Mouse (Mus musculus): ENCODE measurements at regions not wholly inside any gene's neighbourhood (a gene's known extent, or its start where the extent isn't known, plus 50 kb on each side); places are given as distances from the start of the nearest gene placed in this dataset.

- DNase-seq (ENCODE audit: inconsistent ontology term), result no peak
Measured at GRCm38 (mm10) chr8:6583337-6584096, 1478.4 kb upstream of the Slc10a2 start.

GRCm38 (mm10) chr8:6582732-6583131 lies 1477.6 kb upstream of the Slc10a2 start:
- DNase-seq (ENCODE audit: inconsistent ontology term), result peak; percentile 47

GRCm38 (mm10) chr8:6577868-6578634 lies 1472.9 kb upstream of the Slc10a2 start:
- DNase-seq (ENCODE audit: inconsistent ontology term), result no peak

GRCm38 (mm10) chr8:6575241-6575640 lies 1470.1 kb upstream of the Slc10a2 start:
- peak; percentile 54 for DNase-seq (ENCODE audit: inconsistent ontology term)

GRCm38 (mm10) chr8:6573492-6573891 lies 1468.3 kb upstream of the Slc10a2 start:
- no peak for DNase-seq (ENCODE audit: inconsistent ontology term)

- DNase-seq (ENCODE audit: inconsistent ontology term), result peak; percentile 88
Measured at GRCm38 (mm10) chr8:6572066-6572665, 1467.0 kb upstream of the Slc10a2 start.

- DNase-seq (ENCODE audit: inconsistent ontology term), result no peak
Measured at GRCm38 (mm10) chr8:6550965-6551364, 1445.8 kb upstream of the Slc10a2 start.

DNA sequence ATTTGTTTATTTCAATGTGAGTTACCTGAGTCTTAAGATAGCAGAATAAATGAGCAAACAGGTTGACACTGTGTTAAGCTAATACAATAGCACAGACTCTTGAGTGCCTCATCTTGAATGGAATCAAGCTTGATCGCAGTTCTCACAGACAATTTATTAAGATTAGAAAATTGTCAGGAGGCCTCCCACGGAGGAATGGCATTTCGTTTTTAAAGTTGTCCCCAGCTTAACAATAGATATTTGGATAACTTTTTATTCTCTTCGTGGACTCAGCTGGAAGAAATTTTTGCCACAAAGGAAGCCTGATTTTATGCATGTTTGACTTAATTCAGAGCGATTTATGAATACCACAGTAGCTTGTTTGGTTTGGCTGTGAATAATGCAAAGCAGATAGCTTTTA lies 1422.0 kb upstream of the Slc10a2 start:
- peak; percentile 89 for DNase-seq (ENCODE audit: inconsistent ontology term)

DNA sequence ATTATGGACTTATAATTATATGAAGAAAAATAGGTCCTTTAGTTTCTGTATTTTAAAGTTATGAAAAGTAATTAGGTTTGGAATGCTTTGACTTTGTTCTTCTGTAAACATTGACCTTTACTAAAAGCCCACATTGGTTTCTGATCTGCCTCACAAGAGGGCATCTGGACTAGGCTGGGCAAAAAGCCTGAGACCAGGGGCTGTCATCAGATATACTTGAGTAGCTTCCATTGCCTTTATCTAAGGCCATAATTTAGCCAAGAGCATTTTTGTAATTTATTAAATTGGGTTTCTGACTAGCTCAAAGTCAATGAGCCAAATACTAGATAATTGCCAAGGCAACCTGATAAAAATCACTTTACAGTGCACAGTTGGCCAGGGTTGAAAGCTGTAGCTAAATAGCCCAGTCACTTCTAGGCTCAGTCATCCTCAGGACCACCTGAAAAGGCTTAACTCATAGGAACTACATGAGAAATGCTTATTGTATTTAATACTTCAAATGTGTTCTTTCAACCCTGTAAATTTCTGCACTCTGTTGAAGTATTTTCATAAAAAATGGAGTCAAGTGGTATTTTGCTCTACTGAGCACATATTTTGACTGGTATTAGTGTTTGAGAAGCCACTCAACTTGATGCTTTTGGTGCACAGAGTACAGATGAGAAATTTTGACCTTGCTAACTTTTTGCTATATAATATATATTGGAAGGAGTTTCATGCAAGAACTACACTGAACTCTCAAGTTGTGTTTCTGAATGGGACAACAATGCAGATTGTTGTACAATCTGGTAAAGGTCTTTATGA lies 1410.9 kb upstream of the Slc10a2 start:
- DNase-seq (ENCODE audit: inconsistent ontology term), result no peak

- DNase-seq (ENCODE audit: inconsistent ontology term), result peak; percentile 24
Measured at GRCm38 (mm10) chr8:6492453-6492852, 1387.3 kb upstream of the Slc10a2 start.

- no peak for DNase-seq (ENCODE audit: inconsistent ontology term)
Measured at GRCm38 (mm10) chr8:6481966-6482365, 1376.8 kb upstream of the Slc10a2 start.

GRCm38 (mm10) chr8:6471089-6471488 lies 1365.9 kb upstream of the Slc10a2 start:
- DNase-seq (ENCODE audit: inconsistent ontology term), result no peak

GRCm38 (mm10) chr8:6456553-6457180 lies 1351.5 kb upstream of the Slc10a2 start:
- DNase-seq (ENCODE audit: inconsistent ontology term), result no peak

DNA sequence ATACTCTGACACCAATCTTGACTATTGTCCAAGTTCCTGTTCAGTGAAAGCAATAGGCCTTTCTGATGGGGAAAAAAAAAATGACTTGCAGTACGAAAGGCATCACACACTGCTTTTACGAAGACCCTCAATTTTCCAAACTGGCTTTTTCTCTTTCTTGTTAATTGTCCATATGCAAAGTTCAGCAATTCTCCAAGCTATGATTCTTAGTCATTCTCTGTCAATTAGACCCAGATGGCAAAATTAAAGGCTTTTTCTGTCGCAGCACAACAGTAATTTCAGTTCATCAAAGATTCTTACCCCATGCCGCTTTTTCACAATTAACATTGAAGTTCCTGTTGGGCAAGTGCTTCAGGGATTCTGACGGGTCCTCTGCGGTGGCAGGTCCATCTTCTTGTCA lies 1343.2 kb upstream of the Slc10a2 start:
- no peak for DNase-seq (ENCODE audit: inconsistent ontology term)

DNA sequence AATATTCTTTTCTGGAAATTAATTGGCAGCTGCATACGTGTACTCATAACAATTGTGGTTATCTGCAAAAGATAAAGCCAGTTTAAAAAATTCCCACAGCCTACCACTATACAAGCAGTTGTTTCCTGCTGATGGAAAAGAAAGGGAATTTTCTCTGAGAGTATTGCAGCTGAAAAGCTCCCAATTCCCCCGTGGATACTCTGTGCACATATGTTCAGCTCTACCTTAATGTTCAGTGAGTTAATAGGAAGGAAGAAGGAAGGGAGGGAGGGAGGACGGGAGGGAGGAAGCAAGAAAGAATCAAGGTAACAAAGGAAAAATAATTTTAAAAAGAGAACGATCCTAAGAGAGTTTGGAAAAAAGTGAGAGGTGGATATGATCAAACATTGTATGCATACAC lies 1333.9 kb upstream of the Slc10a2 start:
- DNase-seq (ENCODE audit: inconsistent ontology term), result no peak

All from Muller cell, postnatal 12 days (primary cell).